Mouse (Mus musculus) cerebellum, postnatal 36 days (tissue): Measurements from ENCODE around the gene Kdelr3.

Experiments used
- DNase-seq, 2 experiments: peaks; one replicate each; pipeline ENCODE4 v3.0.0; 2021 to 2022; ENCODE audit warnings: mixed read lengths in 2 of 2

The Kdelr3 gene

GRCm38 (mm10) chr15:79576947-79577346 lies 60.7 kb downstream of the Kdelr3 start:
- no peak for DNase-seq
